Mouse (Mus musculus): ENCODE measurements around the gene Atf7.

DNA sequence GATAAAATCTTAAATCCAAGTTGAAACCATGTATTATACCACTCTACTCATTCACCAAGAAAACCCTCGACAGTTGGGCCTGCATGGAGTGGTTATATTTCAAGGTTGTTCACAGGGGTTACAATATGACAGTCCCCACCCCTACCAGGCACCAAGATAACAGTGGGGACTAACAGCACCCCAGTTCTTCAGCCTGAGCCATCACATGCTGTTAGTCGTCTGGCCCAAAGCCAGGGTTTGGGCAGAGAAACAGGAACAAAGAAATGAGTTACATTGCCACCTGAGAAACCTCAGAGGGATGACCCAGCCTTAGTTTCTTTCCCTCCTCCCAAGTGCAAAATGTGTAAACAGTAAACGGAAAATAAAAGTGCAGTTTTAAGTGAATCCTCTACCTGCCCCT, 125.9 kb downstream of the Atf7 start:
- TF ChIP-seq CTCF (IDR thresholded peaks at IDR 0.05), result no peak
- no peak for TF ChIP-seq EP300 (IDR thresholded peaks at IDR 0.05; ENCODE audit: insufficient read depth, low read depth, low read length)
- TF ChIP-seq POLR2A (IDR thresholded peaks at IDR 0.05; ENCODE audit: insufficient read depth, low read depth, low read length), result no peak

Data from heart, adult 2 months (tissue).